Mouse (Mus musculus) effector memory CD4-positive, alpha-beta T cell, adult 7 months (primary cell): ENCODE data around the gene Hus1b. TPM values are rescaled to one million over a fixed set of nuclear protein-coding genes. Genes with fewer than 3 reads are reported as not detected.

Experiments
- polyA plus RNA-seq: library from polyadenylated mRNA; unstranded; fragments of 100-300 nt; shearing (Covaris generic); gene quantifications from one replicate; pipeline ENCODE4 v1.2.1, GENCODE M21; 2017

The Hus1b gene
- polyA plus RNA-seq = not detected

GRCm38 (mm10) chr13:30947540-30947939, at the start of gene Hus1b:
Gene Hus1b, minus strand, starts transcription at chr13:30947759.

GRCm38 (mm10) chr13:30973501-30974246, 26.1 kb upstream of the Hus1b start, which contains the start of the genes Exoc2 and Gm5447:
Gene Exoc2, minus strand, starts transcription at chr13:30974093.
Gene Gm5447, plus strand, starts transcription at chr13:30974204.

Other genes starting within 250 kb of the Hus1b start
- gene Irf4, start 198.5 kb downstream of the Hus1b start, polyA plus RNA-seq = 11.1 TPM
- gene Exoc2, start 26.3 kb upstream of the Hus1b start, polyA plus RNA-seq = 60.4 TPM
- not detected for gene Gm5447, start 26.4 kb upstream of the Hus1b start, polyA plus RNA-seq